Mouse (Mus musculus) embryonic fibroblast, embryonic 13.5 days (primary cell): ENCODE data around the gene Foxc1. TPM values are rescaled to one million over a fixed set of nuclear protein-coding genes. Genes with fewer than 3 reads are reported as not detected.

ENCODE experiments used
- H3K27ac ChIP-seq: 2 replicates; pipeline ENCODE4 v1.5.1; 2012; ENCODE audit warnings: low read length, control low read depth, inconsistent platforms; ENCODE audit not compliant: insufficient read depth
- H3K4me1 ChIP-seq: 2 replicates; pipeline ENCODE4 v1.6.1; 2011; ENCODE audit warnings: low read length; ENCODE audit not compliant: control insufficient read depth, insufficient read depth
- H3K4me3 ChIP-seq: 2 replicates; pipeline ENCODE4 v1.5.1; 2011; ENCODE audit warnings: mild to moderate bottlenecking, control low read depth, low read length; ENCODE audit not compliant: insufficient read depth
- CTCF ChIP-seq: IDR thresholded peaks from 2 replicates; pipeline ENCODE4 v1.5.1; 2011; ENCODE audit warnings: mild to moderate bottlenecking, control low read depth, low read length, moderate library complexity, borderline replicate concordance; ENCODE audit not compliant: insufficient read depth
- POLR2A ChIP-seq: IDR thresholded peaks from 2 replicates; pipeline ENCODE4 v1.6.1; 2011; ENCODE audit warnings: low read depth, mild to moderate bottlenecking, control low read depth, low read length, moderate library complexity
- polyA plus RNA-seq: library from polyadenylated mRNA; stranded (reverse); fragments of >200 nt; gene quantifications from 2 replicates; pipeline ENCODE4 v1.2.4, GENCODE M21; 2011; ENCODE audit warnings: low read depth; ENCODE audit not compliant: missing spikeins, insufficient read length

Foxc1 gene
- polyA plus RNA-seq, 1 experiment = 19.7 TPM

GRCm38 (mm10) chr13:31827820-31828332 is 21.4 kb downstream of the Foxc1 start:
- Histone ChIP-seq H3K4me1 (peaks cover 3% of the 10 kb centered on the region; the same call in 1 of the 2 replicates), H3K4me3 (no peak overlapping the region), H3K27ac (no peak overlapping the region)
- TF ChIP-seq POLR2A (no peak), CTCF (no peak)

- TF ChIP-seq POLR2A (no peak), CTCF (no peak)
- no peak overlapping the region for H3K27ac ChIP-seq
- no peak overlapping the region for H3K4me3 ChIP-seq
- peaks cover 3% of the 10 kb centered on the region; the same call in 1 of the 2 replicates for H3K4me1 ChIP-seq
Observed at GRCm38 (mm10) chr13:31828446-31828845, 22.0 kb downstream of the Foxc1 start.

GRCm38 (mm10) chr13:31830332-31830731 is 23.9 kb downstream of the Foxc1 start:
- no peak overlapping the region for H3K4me3 ChIP-seq
- H3K4me1 ChIP-seq = peaks cover 3% of the 10 kb centered on the region; the same call in 1 of the 2 replicates
- H3K27ac ChIP-seq = no peak overlapping the region
- TF ChIP-seq POLR2A (no peak), CTCF (no peak)

- no peak for TF ChIP-seq POLR2A
- TF ChIP-seq CTCF = no peak
- H3K27ac ChIP-seq = no peak overlapping the region
- H3K4me3 ChIP-seq = no peak overlapping the region
- H3K4me1 ChIP-seq = no peaks in the 10 kb centered on the region
Observed at GRCm38 (mm10) chr13:31835802-31836201, 29.4 kb downstream of the Foxc1 start.

- Histone ChIP-seq H3K4me1 (peaks cover 6% of the 10 kb centered on the region), H3K27ac (no peak overlapping the region), H3K4me3 (no peak overlapping the region)
- TF ChIP-seq CTCF = no peak
- no peak for TF ChIP-seq POLR2A
Observed at GRCm38 (mm10) chr13:31849258-31849971, 43.0 kb downstream of the Foxc1 start.

- Histone ChIP-seq H3K4me1 (peaks cover 6% of the 10 kb centered on the region), H3K27ac (no peak overlapping the region), H3K4me3 (no peak overlapping the region)
- no peak for TF ChIP-seq POLR2A
- TF ChIP-seq CTCF = no peak
Observed at GRCm38 (mm10) chr13:31853564-31853963, 47.1 kb downstream of the Foxc1 start.

- Histone ChIP-seq H3K27ac (no peak overlapping the region), H3K4me3 (no peak overlapping the region), H3K4me1 (peaks cover 6% of the 10 kb centered on the region)
- TF ChIP-seq POLR2A (no peak), CTCF (no peak)
Observed at GRCm38 (mm10) chr13:31854000-31854399, 47.6 kb downstream of the Foxc1 start.

- no peak for TF ChIP-seq CTCF
- no peak for TF ChIP-seq POLR2A
- Histone ChIP-seq H3K4me3 (no peak overlapping the region), H3K27ac (no peak overlapping the region), H3K4me1 (peaks cover 4% of the 10 kb centered on the region)
Observed at GRCm38 (mm10) chr13:31860200-31860599, 53.8 kb downstream of the Foxc1 start.

Other genes starting within 250 kb of the Foxc1 start
- gene A530084C06Rik, start 247.3 kb upstream of the Foxc1 start, polyA plus RNA-seq = not detected in 2 replicates
- 1.4 and 2.0 TPM in 2 replicates for gene Foxf2, start 180.8 kb upstream of the Foxc1 start, polyA plus RNA-seq